ENCODE assay signal across 8 mouse cellular contexts in the genomic region with DNA sequence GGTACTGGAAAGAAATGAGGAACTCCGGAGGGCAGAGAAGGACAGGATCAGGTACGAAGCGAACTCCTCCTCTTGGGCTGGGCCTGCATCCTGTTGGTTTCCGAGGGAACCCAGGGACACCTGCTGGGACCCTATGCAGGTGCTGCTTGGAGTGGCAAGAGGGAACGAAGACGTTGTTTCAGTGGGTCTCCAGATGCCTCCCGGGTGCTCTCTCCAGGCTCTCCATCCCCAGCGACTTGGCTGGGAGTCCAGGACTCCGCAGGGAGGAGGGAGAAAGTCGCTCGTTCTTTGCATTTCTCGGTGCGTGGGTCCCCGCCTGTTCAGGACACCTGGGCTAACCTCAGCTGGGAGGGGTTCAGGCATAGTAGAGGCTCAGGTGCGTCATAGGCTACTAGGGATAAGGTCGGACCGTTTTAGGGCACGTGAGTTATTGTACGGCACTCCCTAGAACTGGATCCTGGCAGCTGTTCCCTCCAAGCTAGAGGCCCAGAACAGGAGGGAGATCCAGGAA. TPM values are rescaled to one million over a fixed set of nuclear protein-coding genes. Genes with fewer than 3 reads are reported as not detected.
DNase-seq lines count a peak whose midpoint lies in the region; ATAC-seq lines count a peak whose summit lies in the region.

No protein-coding gene starts in this region.

- WGBS in hindbrain, embryonic 16.5 days, result 2% methylated on average over 19 of the region's 19 CpGs
- 7% methylated on average over 19 of the region's 19 CpGs for WGBS in liver, embryonic 13.5 days (ENCODE audit: insufficient replicate concordance)
- 4% methylated on average over 19 of the region's 19 CpGs for WGBS in neural tube, embryonic 11.5 days

- no peaks in the 10 kb centered on the region for H3K36me3 ChIP-seq in hindbrain, embryonic 16.5 days (ENCODE audit: control insufficient read depth, insufficient read depth, low read length)
- H3K36me3 ChIP-seq in liver, embryonic 13.5 days, result no peaks in the 10 kb centered on the region
- H3K36me3 ChIP-seq in neural tube, embryonic 11.5 days (ENCODE audit: control insufficient read depth, insufficient read depth, low read length), result no peaks in the 10 kb centered on the region

- H3K4me2 ChIP-seq in hindbrain, embryonic 16.5 days (ENCODE audit: low read length), result peak overlapping the region; percentile 99
- H3K4me2 ChIP-seq in liver, embryonic 13.5 days, result peak overlapping the region; percentile 53
- peak overlapping the region; percentile 60 for H3K4me2 ChIP-seq in neural tube, embryonic 11.5 days (ENCODE audit: low read depth)

- peak overlapping the region; percentile 45 for H3K4me3 ChIP-seq in hindbrain, embryonic 16.5 days (ENCODE audit: low read length)
- peak overlapping the region; percentile 20 for H3K4me3 ChIP-seq in liver, embryonic 13.5 days (replicated peaks)
- peak overlapping the region; percentile 27 for H3K4me3 ChIP-seq in neural tube, embryonic 11.5 days (ENCODE audit: low read depth, low read length)

- peak; percentile 10 for DNase-seq in thymus, postnatal 14 days
- DNase-seq in thymus, postnatal 36 days, result no peak
- no peak for DNase-seq in liver, embryonic 13.5 days
- no peak for DNase-seq in neural tube, embryonic 11.5 days (ENCODE audit: low spot score)
- DNase-seq in layer of hippocampus, postnatal 10 days (ENCODE audit: low spot score in 2 of 2), result no peak
- no peak for DNase-seq in gastrocnemius, postnatal 10 days

- H3K9ac ChIP-seq in hindbrain, embryonic 16.5 days (ENCODE audit: low read depth, low read length), result peak overlapping the region; percentile 56
- H3K9ac ChIP-seq in liver, embryonic 13.5 days, result no peak overlapping the region
- peak overlapping the region; percentile 22; the same call in 1 of the 2 replicates for H3K9ac ChIP-seq in neural tube, embryonic 11.5 days (ENCODE audit: low read length)

- ATAC-seq in common myeloid progenitor, adult 5-6 weeks (replicated peaks; ENCODE audit: low read depth, poor library complexity, severe bottlenecking), result 0 out of 2 replicates have a peak, but pooled peaks have one; percentile 22
- peak; percentile 34; the same call in 1 of the 2 replicates for ATAC-seq in hindbrain, embryonic 16.5 days
- no peak for ATAC-seq in liver, embryonic 13.5 days (ENCODE audit: low read depth)
- no peak for ATAC-seq in neural tube, embryonic 11.5 days (ENCODE audit: insufficient read depth, low FRiP score, low TSS enrichment)

- no peaks in the 10 kb centered on the region for H3K27me3 ChIP-seq in hindbrain, embryonic 16.5 days (replicated peaks; ENCODE audit: control insufficient read depth, insufficient read depth, low read length)
- H3K27me3 ChIP-seq in liver, embryonic 13.5 days, result peaks cover 9% of the 10 kb centered on the region; the same call in 1 of the 2 replicates
- peaks cover 7% of the 10 kb centered on the region; the same call in 1 of the 2 replicates for H3K27me3 ChIP-seq in neural tube, embryonic 11.5 days (ENCODE audit: control insufficient read depth, insufficient read depth, low read length)

- no peaks in the 10 kb centered on the region for H3K9me3 ChIP-seq in hindbrain, embryonic 16.5 days (ENCODE audit: control insufficient read depth, low read length)
- no peaks in the 10 kb centered on the region for H3K9me3 ChIP-seq in liver, embryonic 13.5 days (replicated peaks)
- no peaks in the 10 kb centered on the region for H3K9me3 ChIP-seq in neural tube, embryonic 11.5 days (ENCODE audit: control insufficient read depth, low read length)

- no peak overlapping the region for H3K27ac ChIP-seq in hindbrain, embryonic 16.5 days (ENCODE audit: low read depth, low read length)
- no peak overlapping the region for H3K27ac ChIP-seq in liver, embryonic 13.5 days
- no peak overlapping the region for H3K27ac ChIP-seq in neural tube, embryonic 11.5 days (ENCODE audit: low read depth, low read length)

- peaks cover 7% of the 10 kb centered on the region for H3K4me1 ChIP-seq in hindbrain, embryonic 16.5 days (ENCODE audit: control insufficient read depth, insufficient read depth, low read depth, low read length)
- no peaks in the 10 kb centered on the region for H3K4me1 ChIP-seq in liver, embryonic 13.5 days (replicated peaks)
- H3K4me1 ChIP-seq in neural tube, embryonic 11.5 days (ENCODE audit: control insufficient read depth, insufficient read depth, low read length), result peaks cover 5% of the 10 kb centered on the region

RNA-seq across cellular contexts. Expression of a gene that starts 0.4 kb away (rescaled TPM):
- not detected in 2 replicates for total RNA-seq in common myeloid progenitor, adult 5-6 weeks (2017)
- polyA plus RNA-seq in hindbrain, embryonic 16.5 days (2015; fragmentation: Nextera tagmentation; extraction: Ambion mirVana), result 0.48 and 0.55 TPM in 2 replicates
- polyA plus RNA-seq in liver, embryonic 13.5 days (2015; fragmentation: Nextera tagmentation; extraction: Ambion mirVana), result 0.16 and 0.24 TPM in 2 replicates
- 0.55 and 0.56 TPM in 2 replicates for polyA plus RNA-seq in neural tube, embryonic 11.5 days (2014; fragmentation: Nextera tagmentation; extraction: Ambion mirVana)
- total RNA-seq in layer of hippocampus, postnatal 10 days (2021), result 1 to 10 TPM; 1.7 to 2.1 TPM
- under 1 TPM; 0.85 to 0.95 TPM for total RNA-seq in gastrocnemius, postnatal 10 days (2021)

RNA-seq across cellular contexts. Expression of a gene that starts 54.0 kb away (rescaled TPM):
- 83.3 and 86.2 TPM in 2 replicates for total RNA-seq in common myeloid progenitor, adult 5-6 weeks (2017)
- 23.1 and 24.0 TPM in 2 replicates for polyA plus RNA-seq in hindbrain, embryonic 16.5 days (2015; fragmentation: Nextera tagmentation; extraction: Ambion mirVana)
- 18.7 and 22.7 TPM in 2 replicates for polyA plus RNA-seq in liver, embryonic 13.5 days (2015; fragmentation: Nextera tagmentation; extraction: Ambion mirVana)
- polyA plus RNA-seq in neural tube, embryonic 11.5 days (2014; fragmentation: Nextera tagmentation; extraction: Ambion mirVana), result 32.4 and 32.7 TPM in 2 replicates
- total RNA-seq in layer of hippocampus, postnatal 10 days (2021), result 10 to 100 TPM; 21.9 to 22.5 TPM
- 10 to 100 TPM; 10.5 to 12.3 TPM for total RNA-seq in gastrocnemius, postnatal 10 days (2021)

Comparison
In these comparisons a context has a peak if more than half of its experiments do, and no peak if none do; other contexts are left out.
1. ATAC-seq: peak in common myeloid progenitor, adult 5-6 weeks (single experiment) and hindbrain, embryonic 16.5 days (single experiment); none in liver, embryonic 13.5 days (single experiment) and neural tube, embryonic 11.5 days (single experiment).
2. Peak in every context shown above with its lines, with median percentiles within 50 percentile points of each other: H3K4me2 ChIP-seq and H3K4me3 ChIP-seq.